Mouse (Mus musculus): ENCODE results near the gene 0610009B22Rik.
A peak's percentile ranks its signal among the peaks of the same experiment; 100 is the strongest.
"Not testable (repeated sequence)": the region's sequence is repeated elsewhere in the genome, so short reads cannot be mapped to it uniquely, and the experiment has no call there.

0610009B22Rik gene

GRCm38 (mm10) chr11:51688330-51689328 lies at the start of gene 0610009B22Rik:
Gene 0610009B22Rik, minus strand, starts transcription at chr11:51688874.
- peak; percentile 98 for DNase-seq

- DNase-seq = not testable (repeated sequence)
Measured at GRCm38 (mm10) chr11:51734218-51734617, 45.5 kb upstream of the 0610009B22Rik start.

GRCm38 (mm10) chr11:51732883-51733282 lies 44.2 kb upstream of the 0610009B22Rik start:
- DNase-seq = no peak

- DNase-seq = no peak
Measured at GRCm38 (mm10) chr11:51721066-51721465, 32.4 kb upstream of the 0610009B22Rik start.

GRCm38 (mm10) chr11:51707080-51707479 lies 18.4 kb upstream of the 0610009B22Rik start:
- no peak for DNase-seq

GRCm38 (mm10) chr11:51706451-51706850 lies 17.8 kb upstream of the 0610009B22Rik start:
- no peak for DNase-seq

- peak; percentile 75 to 78 for DNase-seq
Measured at GRCm38 (mm10) chr11:51703379-51703998, 14.8 kb upstream of the 0610009B22Rik start.

- DNase-seq = no peak
Measured at GRCm38 (mm10) chr11:51702831-51703230, 14.2 kb upstream of the 0610009B22Rik start.

GRCm38 (mm10) chr11:51694984-51695383 lies 6.3 kb upstream of the 0610009B22Rik start:
- no peak for DNase-seq

GRCm38 (mm10) chr11:51690597-51690996 lies 1.9 kb upstream of the 0610009B22Rik start:
- DNase-seq = not testable (repeated sequence)

- no peak for DNase-seq
Measured at GRCm38 (mm10) chr11:51689343-51689742, 669 bp upstream of the 0610009B22Rik start.

- DNase-seq = no peak
Measured at GRCm38 (mm10) chr11:51681976-51682374, 6.7 kb downstream of the 0610009B22Rik start.

- peak; percentile 93 to 94 for DNase-seq
Measured at GRCm38 (mm10) chr11:51681324-51681975, 7.2 kb downstream of the 0610009B22Rik start.

GRCm38 (mm10) chr11:51679466-51679865 lies 9.2 kb downstream of the 0610009B22Rik start:
- DNase-seq = no peak

- peak; percentile 20 to 34 for DNase-seq
Measured at GRCm38 (mm10) chr11:51677737-51678418, 10.8 kb downstream of the 0610009B22Rik start.

- DNase-seq = no peak
Measured at GRCm38 (mm10) chr11:51675386-51675785, 13.3 kb downstream of the 0610009B22Rik start.

- no peak for DNase-seq
Measured at GRCm38 (mm10) chr11:51673291-51673690, 15.4 kb downstream of the 0610009B22Rik start.

GRCm38 (mm10) chr11:51671376-51671775 lies 17.3 kb downstream of the 0610009B22Rik start:
- no peak for DNase-seq

GRCm38 (mm10) chr11:51670846-51671245 lies 17.8 kb downstream of the 0610009B22Rik start:
- DNase-seq = no peak

- DNase-seq = not testable (repeated sequence)
Measured at GRCm38 (mm10) chr11:51664747-51665146, 23.9 kb downstream of the 0610009B22Rik start.

GRCm38 (mm10) chr11:51662632-51663031 lies 26.0 kb downstream of the 0610009B22Rik start:
- DNase-seq = no peak

- DNase-seq = no peak
Measured at GRCm38 (mm10) chr11:51661867-51662365, 26.8 kb downstream of the 0610009B22Rik start.

Measured in B cell, adult 2 months (primary cell).